Mouse (Mus musculus) lung, embryonic 14.5 days (tissue): ENCODE results near the gene Tln2. TPM values are rescaled to one million over a fixed set of nuclear protein-coding genes. Genes with fewer than 3 reads are reported as not detected.

ENCODE experiments used
- ATAC-seq: fragments of 200-750 bp; cut with Nextera tagmentation; 2 replicates; pipeline ENCODE4 v1.8.0; 2017; ENCODE audit warnings: mild to moderate bottlenecking, moderate TSS enrichment, moderate library complexity; ENCODE audit not compliant: insufficient read depth
- DNase-seq: peaks from one replicate; pipeline ENCODE4 v3.0.0-alpha.2; 2015
- H3K27ac ChIP-seq: fragments of 300-500 bp; sonication (generic); 2 replicates; pipeline ENCODE4 v1.5.1; 2014; ENCODE audit warnings: low read depth, mild to moderate bottlenecking, moderate library complexity
- H3K27me3 ChIP-seq: fragments of 300-500 bp; sonication (generic); 2 replicates; pipeline ENCODE4 v1.6.1; 2014; ENCODE audit warnings: low read length, control low read depth; ENCODE audit not compliant: insufficient read depth
- H3K36me3 ChIP-seq: fragments of 300-500 bp; sonication (generic); 2 replicates; pipeline ENCODE4 v1.6.1; 2014; ENCODE audit warnings: control low read depth; ENCODE audit not compliant: insufficient read depth
- H3K4me1 ChIP-seq: fragments of 300-500 bp; sonication (generic); 2 replicates; pipeline ENCODE4 v1.6.1; 2014; ENCODE audit warnings: antibody characterized with exemption, control low read depth; ENCODE audit not compliant: insufficient read depth
- H3K4me2 ChIP-seq: fragments of 300-500 bp; sonication (generic); 2 replicates; pipeline ENCODE4 v1.6.1; 2014; ENCODE audit warnings: mild to moderate bottlenecking
- H3K4me3 ChIP-seq: fragments of 300-500 bp; sonication (generic); 2 replicates; pipeline ENCODE4 v1.5.1; 2014; ENCODE audit warnings: low read depth, low read length
- H3K9ac ChIP-seq: fragments of 300-500 bp; sonication (generic); 2 replicates; pipeline ENCODE4 v1.6.1; 2014
- H3K9me3 ChIP-seq: fragments of 300-500 bp; sonication (generic); 2 replicates; pipeline ENCODE4 v1.6.1; 2016; ENCODE audit warnings: low read depth, low read length, control low read depth
- CTCF ChIP-seq: IDR thresholded peaks from 2 replicates; pipeline ENCODE4 v1.5.1; 2016; ENCODE audit warnings: antibody characterized with exemption, low read depth
- WGBS: fragments of 180-500 bp; shearing (Covaris S2); extraction: QIAGEN DNeasy Blood & Tissue Kit; methylation state at CpG from one replicate; pipeline ENCODE4 v1.1.7; 2014; 5-methylcytosine and 5-hydroxymethylcytosine counted together
- polyA plus RNA-seq: library from polyadenylated mRNA; unstranded; fragments of >200 nt; fragmentation: Nextera tagmentation; extraction: Ambion mirVana; gene quantifications from 2 replicates; pipeline ENCODE4 v1.2.1, GENCODE M21; 2014

Gene Tln2
- polyA plus RNA-seq, 1 experiment from 2014 or later = 19.1 TPM

GRCm38 (mm10) chr9:67595221-67595620 is 35.7 kb upstream of the Tln2 start:
- TF ChIP-seq CTCF = no peak
- Histone ChIP-seq H3K9me3 (no peaks in the 10 kb centered on the region), H3K27ac (no peak overlapping the region), H3K36me3 (no peaks in the 10 kb centered on the region), H3K4me2 (no peak overlapping the region), H3K27me3 (no peaks in the 10 kb centered on the region), H3K9ac (no peak overlapping the region), H3K4me1 (no peaks in the 10 kb centered on the region), H3K4me3 (no peak overlapping the region)
- ATAC-seq = no peak
- DNase-seq = peak; percentile 80
- 72% methylated on average over 5 of the region's 5 CpGs for whole genome bisulfite sequencing

- Histone ChIP-seq H3K9ac (no peak overlapping the region), H3K27me3 (no peaks in the 10 kb centered on the region), H3K36me3 (no peaks in the 10 kb centered on the region), H3K4me3 (no peak overlapping the region), H3K4me1 (no peaks in the 10 kb centered on the region), H3K4me2 (no peak overlapping the region), H3K9me3 (no peaks in the 10 kb centered on the region), H3K27ac (no peak overlapping the region)
- TF ChIP-seq CTCF = no peak
- ATAC-seq (peak; percentile 49; the same call in 1 of the 2 replicates), DNase-seq (peak; percentile 61)
- WGBS = 67% methylated on average over 9 of the region's 9 CpGs
These were observed 34.1 kb upstream of the Tln2 start for GRCm38 (mm10) chr9:67593469-67594141.

- WGBS = 64% methylated on average over 5 of the region's 5 CpGs
- no peak for DNase-seq
These were observed 33.2 kb upstream of the Tln2 start for GRCm38 (mm10) chr9:67592726-67593125.

GRCm38 (mm10) chr9:67587111-67587510 is 27.6 kb upstream of the Tln2 start:
- Histone ChIP-seq H3K4me2 (no peak overlapping the region), H3K4me1 (peaks cover 5% of the 10 kb centered on the region; the same call in 1 of the 2 replicates)

More at GRCm38 (mm10) chr9:67592726-67593125, 33.2 kb upstream of the Tln2 start:
- no peaks in the 10 kb centered on the region for H3K36me3 ChIP-seq
- TF ChIP-seq CTCF = no peak
- H3K9me3 ChIP-seq = no peaks in the 10 kb centered on the region
- no peaks in the 10 kb centered on the region for H3K4me1 ChIP-seq
- no peaks in the 10 kb centered on the region for H3K27me3 ChIP-seq
- no peak overlapping the region for H3K27ac ChIP-seq
- no peak overlapping the region for H3K4me3 ChIP-seq
- no peak overlapping the region for H3K4me2 ChIP-seq
- ATAC-seq = no peak
- H3K9ac ChIP-seq = no peak overlapping the region

GRCm38 (mm10) chr9:67586489-67586888 is 27.0 kb upstream of the Tln2 start:
- no peaks in the 10 kb centered on the region for H3K27me3 ChIP-seq
- no peak overlapping the region for H3K4me2 ChIP-seq
- DNase-seq (peak; percentile 72), ATAC-seq (peak; percentile 84)
- H3K9me3 ChIP-seq = no peaks in the 10 kb centered on the region
- H3K4me1 ChIP-seq = peaks cover 5% of the 10 kb centered on the region; the same call in 1 of the 2 replicates
- no peak overlapping the region for H3K9ac ChIP-seq
- no peak overlapping the region for H3K27ac ChIP-seq
- H3K36me3 ChIP-seq = no peaks in the 10 kb centered on the region
- TF ChIP-seq CTCF = no peak
- 26% methylated on average over 1 of the region's 1 CpGs for WGBS
- no peak overlapping the region for H3K4me3 ChIP-seq

More at GRCm38 (mm10) chr9:67587111-67587510, 27.6 kb upstream of the Tln2 start:
- Histone ChIP-seq H3K36me3 (no peaks in the 10 kb centered on the region), H3K9me3 (no peaks in the 10 kb centered on the region), H3K27me3 (no peaks in the 10 kb centered on the region), H3K9ac (no peak overlapping the region), H3K27ac (no peak overlapping the region), H3K4me3 (no peak overlapping the region)
- ATAC-seq = no peak
- no peak for DNase-seq
- TF ChIP-seq CTCF = no peak
- 79% methylated on average over 3 of the region's 3 CpGs for WGBS

GRCm38 (mm10) chr9:67584871-67585270 is 25.4 kb upstream of the Tln2 start:
- no peaks in the 10 kb centered on the region for H3K27me3 ChIP-seq
- no peaks in the 10 kb centered on the region for H3K36me3 ChIP-seq
- no peaks in the 10 kb centered on the region for H3K9me3 ChIP-seq
- 59% methylated on average over 10 of the region's 10 CpGs for WGBS
- TF ChIP-seq CTCF = no peak
- peak; percentile 70 for DNase-seq
- no peak overlapping the region for H3K4me2 ChIP-seq
- ATAC-seq = peak; percentile 66; the same call in 1 of the 2 replicates
- H3K27ac ChIP-seq = no peak overlapping the region
- H3K4me1 ChIP-seq = peaks cover 5% of the 10 kb centered on the region; the same call in 1 of the 2 replicates
- H3K9ac ChIP-seq = no peak overlapping the region
- no peak overlapping the region for H3K4me3 ChIP-seq

- no peaks in the 10 kb centered on the region for H3K27me3 ChIP-seq
- peaks cover 5% of the 10 kb centered on the region; the same call in 1 of the 2 replicates for H3K4me1 ChIP-seq
- no peak overlapping the region for H3K4me3 ChIP-seq
- TF ChIP-seq CTCF = no peak
- no peaks in the 10 kb centered on the region for H3K9me3 ChIP-seq
- ATAC-seq (no peak), DNase-seq (no peak)
- 74% methylated on average over 10 of the region's 10 CpGs for WGBS
- peak overlapping the region; percentile 2; the same call in 1 of the 2 replicates for H3K27ac ChIP-seq
- H3K4me2 ChIP-seq = no peak overlapping the region
- H3K36me3 ChIP-seq = no peaks in the 10 kb centered on the region
- no peak overlapping the region for H3K9ac ChIP-seq
These were observed 22.2 kb upstream of the Tln2 start for GRCm38 (mm10) chr9:67581581-67582280.
